Mouse (Mus musculus): ENCODE measurements around the gene Avpi1. TPM values are rescaled to one million over a fixed set of nuclear protein-coding genes. Genes with fewer than 3 reads are reported as not detected.
A peak's percentile ranks its signal among the peaks of the same experiment; 100 is the strongest.
"Not testable (repeated sequence)": the region's sequence is repeated elsewhere in the genome, so short reads cannot be mapped to it uniquely, and the experiment has no call there.

Gene Avpi1
- total RNA-seq, 2 experiments from 2014 or later = 9.1 to 10.4 TPM

DNA sequence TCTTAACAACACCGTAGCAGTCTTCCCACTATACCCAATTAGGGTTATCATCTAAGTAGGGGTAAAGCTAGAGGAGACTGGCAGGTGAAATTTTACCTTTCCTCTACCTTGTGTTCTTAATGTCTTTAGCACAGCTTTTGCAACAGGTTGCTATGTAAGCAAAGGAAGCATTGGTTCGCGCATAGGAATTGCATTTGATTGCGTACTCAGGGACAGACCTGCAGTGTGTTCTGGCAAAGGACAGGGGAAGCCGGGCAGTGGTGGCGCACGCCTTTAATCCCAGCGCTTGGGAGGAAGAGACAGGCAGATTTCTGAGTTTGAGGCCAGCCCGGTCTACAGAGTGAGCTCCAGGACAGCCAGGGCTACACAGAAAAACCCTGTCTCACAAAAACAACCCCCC lies 10.7 kb downstream of the Avpi1 start:
- no peak for DNase-seq (ENCODE audit: low spot score)

DNA sequence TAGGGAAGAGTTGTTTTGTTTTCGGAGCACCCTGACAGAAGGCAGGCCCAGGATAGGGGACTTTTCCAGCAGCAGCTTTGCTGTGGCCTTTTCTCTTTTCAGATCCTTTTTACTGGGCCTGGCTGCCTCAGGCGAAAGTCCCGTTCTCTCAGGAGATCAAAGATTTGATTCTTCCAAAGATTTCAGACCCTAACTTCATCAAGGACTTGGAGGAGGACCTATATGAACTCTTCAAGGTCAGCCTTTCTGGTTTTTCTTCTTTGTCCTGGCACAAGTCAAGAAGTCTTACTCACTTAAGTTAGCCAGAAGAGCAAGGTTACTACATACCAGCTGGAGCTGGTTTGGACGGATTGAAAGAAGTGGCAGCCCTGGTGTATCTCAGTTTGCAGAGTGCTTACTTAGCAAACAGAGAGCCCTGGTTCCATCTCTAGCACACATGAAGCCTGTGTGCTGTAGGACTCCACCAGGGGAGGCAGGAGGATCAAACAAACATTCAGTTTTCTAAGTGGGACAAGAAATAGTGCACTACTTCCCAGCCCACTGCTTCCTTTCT lies 13.0 kb downstream of the Avpi1 start:
- no peak for DNase-seq (ENCODE audit: low spot score)

DNA sequence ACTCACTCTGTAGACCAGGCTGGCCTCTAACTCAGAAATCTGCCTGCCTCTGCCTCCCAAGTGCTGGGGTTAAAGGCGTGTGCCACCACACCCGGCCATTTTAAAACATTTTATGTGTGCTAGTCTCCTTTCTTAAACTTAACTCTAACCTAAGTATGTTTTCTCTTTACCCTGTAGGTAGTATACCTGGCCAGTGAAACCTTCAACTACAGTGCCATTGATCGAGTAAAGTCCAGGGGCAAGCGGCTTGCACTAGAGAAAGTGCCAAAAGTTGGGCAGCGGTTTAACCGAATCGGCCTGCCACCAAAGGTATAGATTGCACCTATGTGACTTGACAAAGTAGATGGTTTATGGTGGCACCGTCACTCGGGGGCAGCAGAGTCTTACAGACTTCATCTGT lies 24.2 kb downstream of the Avpi1 start:
- DNase-seq (ENCODE audit: low spot score) = no peak

DNA sequence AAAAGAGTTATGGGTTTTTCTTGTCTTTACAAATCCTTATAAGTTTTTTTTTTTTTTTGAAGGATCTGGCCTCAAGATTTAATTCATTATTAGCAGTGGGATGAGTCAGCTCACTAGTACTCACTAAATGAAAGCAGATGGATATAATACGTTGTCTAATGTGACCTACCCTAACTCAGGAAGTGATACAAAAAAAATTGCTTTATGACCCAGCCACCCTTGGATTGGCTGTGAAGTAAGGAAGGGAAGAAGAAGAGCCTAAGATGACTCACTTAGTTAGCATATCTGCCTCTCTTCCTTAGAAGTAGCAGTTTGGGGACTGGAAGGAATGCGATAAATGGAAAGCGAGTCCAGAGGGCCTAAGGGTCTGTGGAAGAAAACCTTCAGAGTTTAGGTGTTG lies 29.5 kb downstream of the Avpi1 start:
- DNase-seq (ENCODE audit: low spot score) = no peak

DNA sequence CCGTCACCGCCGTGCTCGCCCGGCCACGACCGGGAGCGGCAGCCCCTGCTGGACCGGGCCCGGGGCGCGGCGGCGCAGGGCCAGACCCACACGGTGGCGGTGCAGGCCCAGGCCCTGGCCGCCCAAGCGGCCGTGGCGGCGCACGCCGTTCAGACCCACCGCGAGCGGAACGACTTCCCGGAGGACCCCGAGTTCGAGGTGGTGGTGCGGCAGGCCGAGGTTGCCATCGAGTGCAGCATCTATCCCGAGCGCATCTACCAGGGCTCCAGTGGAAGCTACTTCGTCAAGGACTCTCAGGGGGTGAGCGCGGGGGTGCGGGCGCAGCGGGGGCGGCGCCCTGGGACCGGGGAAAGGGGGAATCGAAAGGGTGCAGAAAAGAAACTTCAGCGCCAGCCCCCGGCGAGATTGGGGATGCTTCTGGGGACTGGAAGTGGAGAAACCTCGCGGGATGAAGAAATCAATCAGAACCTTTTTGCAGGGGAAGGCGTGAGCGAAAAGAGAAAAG lies 38.2 kb downstream of the Avpi1 start:
- peak; percentile 19 for DNase-seq (ENCODE audit: low spot score)

DNA sequence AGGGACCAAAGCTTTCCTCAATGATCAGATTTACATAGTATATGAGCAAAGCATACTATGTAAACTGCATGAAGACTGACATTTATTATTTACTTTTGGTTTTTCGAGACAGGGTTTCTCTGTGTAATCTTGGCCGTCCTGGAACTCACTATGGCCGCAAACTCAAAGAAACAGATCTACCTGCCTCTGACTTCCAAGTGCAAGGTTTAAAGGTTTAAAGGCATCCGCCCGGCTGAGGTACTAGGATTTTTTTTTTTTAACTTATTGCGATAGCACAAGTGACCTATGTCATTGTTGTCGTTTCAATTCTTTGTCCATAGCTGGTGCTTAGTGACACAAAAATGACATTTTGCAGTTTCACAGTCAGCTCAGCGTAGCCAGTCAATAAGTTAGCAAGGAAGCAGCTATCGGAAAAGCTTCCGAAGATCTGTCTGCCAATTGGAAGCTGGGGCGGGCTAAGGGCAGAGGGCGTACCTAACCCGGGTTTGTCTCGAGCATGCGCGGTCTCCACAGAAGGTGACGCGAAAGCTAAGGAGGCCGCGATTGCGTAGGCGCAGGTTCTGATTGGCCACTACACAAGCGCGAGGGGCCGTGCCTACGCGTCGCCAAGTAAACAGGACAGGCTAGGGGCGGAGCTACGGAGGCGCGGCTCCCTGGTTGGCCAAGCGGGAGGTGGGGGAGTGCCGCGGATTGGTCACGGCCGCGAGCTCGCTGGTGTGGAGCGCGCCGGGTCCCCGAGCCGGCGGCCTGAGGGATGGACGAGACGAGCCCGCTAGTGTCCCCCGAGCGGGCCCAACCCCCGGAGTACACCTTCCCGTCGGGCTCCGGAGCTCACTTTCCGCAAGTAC lies 38.9 kb downstream of the Avpi1 start, which contains the start of gene Pi4k2a:
TSS of gene Pi4k2a (plus strand) at position 723 of the 848 bp plus-strand sequence.
- DNase-seq (ENCODE audit: low spot score) = peak; percentile 99

DNA sequence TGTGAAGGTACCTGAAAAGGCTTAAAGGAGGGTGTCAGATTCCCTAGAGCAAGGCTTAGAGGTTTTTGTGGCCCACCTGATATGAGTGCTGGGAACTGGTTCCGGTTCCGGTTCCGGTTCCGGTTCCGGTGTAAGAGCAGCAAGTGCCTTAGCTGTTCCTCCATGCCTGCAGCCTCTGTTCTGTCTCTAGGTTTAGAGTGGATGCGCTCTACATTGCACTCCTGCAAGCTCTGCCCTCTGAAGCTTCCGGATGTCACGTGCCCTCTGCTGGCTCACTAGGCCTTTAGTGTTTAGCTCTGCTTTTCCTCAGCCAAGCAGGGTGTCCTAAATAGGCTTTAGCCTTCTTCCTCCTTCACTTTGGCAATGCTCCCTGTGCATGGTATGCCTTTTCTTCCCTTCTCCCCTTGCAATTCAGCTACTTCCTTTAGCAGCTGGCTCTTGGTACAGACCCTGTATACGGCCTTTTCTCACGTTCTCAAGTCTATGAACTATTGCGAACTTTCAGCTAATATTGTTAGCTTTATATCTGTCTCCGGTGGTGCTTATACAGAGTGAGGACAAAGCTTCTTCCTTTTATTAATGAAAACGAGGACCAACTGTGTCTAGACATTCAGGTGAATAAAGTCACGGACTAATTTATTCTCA lies 39.6 kb downstream of the Avpi1 start:
- DNase-seq (ENCODE audit: low spot score) = peak; percentile 61

DNA sequence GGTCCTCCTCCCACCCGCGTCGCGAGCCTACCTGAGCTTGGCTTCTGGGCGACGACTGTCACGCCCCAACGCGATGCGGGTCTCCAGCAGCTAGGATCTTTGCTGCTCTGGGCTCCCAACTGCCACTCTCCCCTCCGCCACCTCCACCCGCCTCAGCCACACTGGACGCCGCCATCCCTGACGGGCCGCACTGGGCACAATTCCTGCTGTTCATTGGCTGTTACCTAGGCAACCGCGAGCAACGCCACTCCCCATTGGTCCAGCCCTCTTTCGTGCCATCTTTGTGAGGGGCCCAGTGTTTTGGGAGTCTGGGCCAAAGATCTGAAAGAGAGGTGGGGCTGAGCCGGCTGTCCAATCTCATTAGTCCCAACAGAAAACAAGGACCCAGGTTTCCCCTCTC lies 42.7 kb downstream of the Avpi1 start, which contains the start of gene Morn4:
TSS of gene Morn4 (minus strand) at position 192 of the 400 bp plus-strand sequence.
- DNase-seq (ENCODE audit: low spot score) = peak; percentile 70

DNA sequence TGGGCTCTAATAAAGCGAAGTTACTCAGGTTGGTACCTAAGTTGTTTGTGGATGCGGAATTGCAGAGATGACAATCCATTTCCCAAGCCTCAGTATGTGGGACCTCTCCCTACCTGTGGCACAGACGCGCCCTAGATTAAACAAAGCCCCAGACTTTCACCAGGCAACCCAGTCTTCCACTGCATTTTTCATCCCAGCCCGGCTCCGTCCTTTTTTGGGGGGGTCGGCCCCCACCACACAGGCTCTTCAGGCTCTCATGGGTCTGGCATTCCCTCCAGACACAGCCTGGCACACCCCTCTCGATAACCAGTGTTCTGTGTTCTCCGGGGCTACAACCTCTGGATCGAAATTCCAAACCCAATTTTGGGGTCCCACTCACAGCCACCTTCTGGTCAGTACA lies 43.2 kb downstream of the Avpi1 start:
- no peak for DNase-seq (ENCODE audit: low spot score)

DNA sequence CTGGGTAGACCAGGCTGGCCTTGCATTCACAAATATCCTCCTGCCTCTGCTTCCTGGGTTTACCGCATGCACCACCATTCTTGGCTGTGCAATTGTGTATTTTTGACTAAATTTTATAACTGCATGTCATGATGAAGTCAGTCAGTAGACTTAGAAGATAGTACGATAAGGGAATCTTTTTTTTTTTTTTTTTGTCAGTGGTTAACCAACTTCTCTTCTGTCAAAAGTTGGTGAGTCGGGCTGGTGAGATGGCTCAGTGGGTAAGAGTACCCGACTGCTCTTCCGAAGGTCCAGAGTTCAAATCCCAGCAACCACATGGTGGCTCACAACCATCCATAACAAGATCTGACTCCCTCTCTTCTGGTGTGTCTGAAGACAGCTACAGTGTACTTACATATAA lies 47.2 kb downstream of the Avpi1 start:
- DNase-seq (ENCODE audit: low spot score) = not testable (repeated sequence)

DNA sequence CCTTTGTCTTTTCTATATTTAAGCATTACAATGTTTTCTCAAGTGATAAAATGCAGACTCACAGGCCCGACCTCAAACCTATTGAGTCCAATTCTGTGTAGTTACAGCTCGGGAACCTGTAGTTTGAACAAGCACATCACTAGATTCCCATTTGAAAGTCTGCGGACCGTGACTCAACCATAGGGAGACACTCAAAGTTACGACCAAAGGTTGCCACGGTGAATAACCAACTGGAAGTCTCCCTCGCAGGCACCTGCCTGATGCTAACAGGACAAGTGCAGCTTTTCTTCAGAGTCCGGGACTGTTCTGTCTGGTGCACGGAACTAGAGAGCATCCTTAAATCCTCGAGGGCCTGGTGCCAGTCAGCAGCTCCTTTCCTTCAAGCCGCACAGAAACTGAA lies 48.4 kb downstream of the Avpi1 start:
- no peak for DNase-seq (ENCODE audit: low spot score)

DNA sequence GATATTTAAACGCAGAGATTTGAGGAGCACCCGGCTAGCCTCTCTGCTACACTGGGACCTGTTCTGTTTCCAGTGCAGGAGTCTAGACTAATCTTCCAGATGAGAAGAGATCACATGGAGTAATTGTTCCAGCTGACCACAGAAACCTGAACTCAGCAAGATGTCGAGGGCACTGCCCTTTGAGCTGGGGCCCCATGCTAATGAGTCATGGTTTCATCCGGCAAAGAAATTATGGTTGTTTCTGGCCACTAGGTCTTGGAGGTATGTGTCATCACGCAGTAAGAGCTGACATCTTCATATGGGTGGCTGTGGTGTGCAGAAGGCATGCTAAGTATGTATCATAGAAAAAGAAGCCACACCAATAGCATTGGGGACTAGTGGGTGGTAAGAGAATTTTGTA lies 48.9 kb downstream of the Avpi1 start:
- no peak for DNase-seq (ENCODE audit: low spot score)

DNA sequence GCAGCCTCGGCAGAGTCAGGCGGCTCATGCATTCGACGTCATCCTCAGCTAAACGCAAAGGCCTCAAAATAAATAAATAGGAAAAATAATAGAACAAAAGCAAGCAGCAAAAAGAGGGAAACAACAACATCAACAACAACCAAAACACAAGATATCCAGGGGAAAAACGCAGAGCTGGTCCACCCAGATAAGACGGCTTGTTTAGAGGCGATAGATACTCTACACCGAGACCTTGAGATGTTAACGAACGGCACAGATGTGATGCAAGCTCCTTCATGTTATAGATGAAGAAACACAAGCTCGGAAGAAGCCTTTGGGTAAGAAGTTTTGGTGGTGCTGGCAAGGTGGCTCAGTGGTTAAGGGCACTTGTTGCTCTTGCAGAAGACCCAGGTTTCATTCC lies 49.9 kb downstream of the Avpi1 start:
- no peak for DNase-seq (ENCODE audit: low spot score)

DNA sequence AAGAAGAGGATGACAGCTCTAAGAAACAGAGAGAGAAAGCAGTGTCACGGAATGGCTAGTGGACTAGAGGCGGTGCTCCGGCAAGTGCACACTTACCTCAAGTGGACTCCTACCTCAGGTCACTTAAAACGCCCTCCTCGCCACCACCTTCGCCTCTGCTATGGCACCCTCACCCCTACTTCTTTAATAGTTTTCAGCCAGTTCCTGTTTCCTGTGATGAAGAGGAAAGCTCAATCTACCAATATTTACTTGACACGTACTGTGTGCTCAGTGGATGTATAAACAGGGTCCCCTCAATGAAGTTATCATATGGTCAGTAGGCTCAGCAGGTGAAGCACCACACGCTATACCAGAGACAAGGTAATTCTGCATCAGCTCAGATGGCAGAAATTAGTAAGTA lies 50.3 kb downstream of the Avpi1 start:
- DNase-seq (ENCODE audit: low spot score) = no peak

DNA sequence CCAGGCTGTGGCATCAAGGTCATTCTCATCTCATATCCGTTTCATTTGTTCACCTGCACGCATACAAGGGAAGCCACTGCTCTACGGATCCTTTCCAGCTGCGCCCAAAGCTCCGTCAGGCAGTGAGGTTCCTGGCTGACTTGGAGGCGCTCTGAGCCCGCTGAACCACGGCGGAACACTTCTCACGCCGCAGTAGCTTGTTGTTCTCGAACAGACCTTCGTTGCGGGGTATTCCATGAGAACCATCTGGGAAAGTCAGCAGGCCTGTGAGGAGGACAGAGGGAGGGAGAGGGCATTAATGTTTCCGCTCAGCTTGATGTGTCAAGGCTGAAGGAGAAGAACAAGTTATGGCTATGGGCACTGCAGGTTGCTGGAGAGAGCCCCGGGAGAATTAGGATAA lies 52.9 kb downstream of the Avpi1 start:
- DNase-seq (ENCODE audit: low spot score) = no peak

DNA sequence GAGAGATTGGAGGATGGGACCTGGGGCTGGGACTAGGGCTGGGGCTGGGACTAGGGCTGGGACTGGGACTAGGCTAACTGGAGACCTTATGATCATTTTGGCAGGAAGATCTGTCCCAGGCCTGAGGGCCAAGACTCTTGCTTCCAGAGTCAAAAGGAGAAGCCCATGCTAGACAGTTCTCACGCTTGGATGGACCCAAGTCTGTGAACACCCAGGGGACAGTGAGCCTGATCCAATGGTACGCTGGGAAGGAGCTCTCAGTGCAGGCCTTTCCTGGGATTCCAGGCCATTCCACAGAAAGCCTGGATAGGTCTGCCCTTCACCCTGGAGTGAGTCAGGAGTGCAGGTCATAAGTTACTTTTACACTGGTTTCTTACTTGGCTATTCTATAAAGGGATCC lies 53.8 kb downstream of the Avpi1 start:
- DNase-seq (ENCODE audit: low spot score) = no peak

Other genes starting within 250 kb of the Avpi1 start
- 10 to 100 TPM; 31.0 to 31.2 TPM for gene Rrp12, start 232.9 kb downstream of the Avpi1 start, total RNA-seq (2021)
- 10 to 100 TPM; 15.0 to 26.3 TPM for gene Pgam1, start 217.1 kb downstream of the Avpi1 start, total RNA-seq (2021)
- 10 to 100 TPM; 19.9 to 20.1 TPM for gene Exosc1, start 195.6 kb downstream of the Avpi1 start, total RNA-seq (2021)
- 10 to 100 TPM; 17.4 to 20.2 TPM for gene Zdhhc16, start 195.6 kb downstream of the Avpi1 start, total RNA-seq (2021)
- gene Mms19, start 147.9 kb downstream of the Avpi1 start, total RNA-seq (2021) = 1 to 10 TPM; 8.7 to 9.7 TPM
- 10 to 100 TPM; 15.5 to 17.3 TPM for gene Ubtd1, start 147.3 kb downstream of the Avpi1 start, total RNA-seq (2021)
- 100 to 1,000 TPM; 180 to 360 TPM for gene Ankrd2, start 93.1 kb downstream of the Avpi1 start, total RNA-seq (2021)
- gene Hoga1, start 83.4 kb downstream of the Avpi1 start, total RNA-seq (2021) = 1 to 10 TPM; 2.8 to 4.2 TPM
- gene 4933411K16Rik, start 76.8 kb downstream of the Avpi1 start, total RNA-seq (2021) = under 1 TPM; 0.48 to 0.85 TPM
- 1 to 10 TPM; 4.0 to 4.5 TPM for gene Morn4, start 42.7 kb downstream of the Avpi1 start, total RNA-seq (2021)
- gene Pi4k2a, start 38.6 kb downstream of the Avpi1 start, total RNA-seq (2021) = 10 to 100 TPM; 13.0 to 13.7 TPM
- gene Marveld1, start 18.3 kb upstream of the Avpi1 start, total RNA-seq (2021) = 1 to 10 TPM; 5.3 to 6.9 TPM
- gene Zfyve27, start 34.9 kb upstream of the Avpi1 start, total RNA-seq (2021) = 10 to 100 TPM; 11.6 to 12.9 TPM
- gene Sfrp5, start 73.2 kb upstream of the Avpi1 start, total RNA-seq (2021) = 1 to 10 TPM; 3.0 to 9.3 TPM
- gene Golga7b, start 118.5 kb upstream of the Avpi1 start, total RNA-seq (2021) = 1 to 10 TPM; 2.9 to 3.7 TPM

Data from gastrocnemius, adult 18-20 months (tissue).